Mouse (Mus musculus) cerebellum, adult 9-11 months (tissue): Measurements from ENCODE around the gene Esyt1.
A peak's percentile ranks its signal among the peaks of the same experiment; 100 is the strongest.
"Not testable (repeated sequence)": the region's sequence is repeated elsewhere in the genome, so short reads cannot be mapped to it uniquely, and the experiment has no call there.

ENCODE experiments used
- DNase-seq: peaks from one replicate; pipeline ENCODE4 v3.0.0; 2022

Esyt1 gene

GRCm38 (mm10) chr10:128504012-128504411 lies 21.7 kb downstream of the Esyt1 start:
- DNase-seq: no peak

- DNase-seq: no peak
These were observed 22.1 kb downstream of the Esyt1 start for GRCm38 (mm10) chr10:128503532-128503931.

- DNase-seq: no peak
These were observed 23.3 kb downstream of the Esyt1 start for GRCm38 (mm10) chr10:128502341-128502740.

- DNase-seq: peak; percentile 78
These were observed 26.5 kb downstream of the Esyt1 start for GRCm38 (mm10) chr10:128499116-128499671.

DNA sequence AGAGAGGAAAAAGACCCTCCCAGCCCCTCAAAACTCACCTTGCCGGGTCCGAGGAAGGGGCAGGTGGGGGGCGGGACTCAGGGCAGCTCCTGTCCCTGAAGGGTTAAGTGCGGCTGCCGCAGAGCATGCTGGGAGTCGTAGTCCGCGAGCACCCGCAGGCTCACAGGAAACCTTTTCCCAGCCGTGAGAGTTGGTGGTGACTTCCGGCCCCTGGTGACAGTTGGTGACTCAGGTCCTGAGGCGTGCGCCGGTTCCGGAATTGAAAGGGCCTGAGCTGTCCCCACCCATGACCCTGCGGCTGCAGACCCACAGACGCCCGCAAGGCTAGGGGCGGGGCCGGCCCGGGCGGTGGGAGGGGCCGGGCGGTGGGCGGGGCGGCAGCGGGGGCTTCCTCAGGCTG lies 27.1 kb downstream of the Esyt1 start, which contains the start of gene Myl6b:
Myl6b (minus strand) TSS at position 96 of the 400 bp plus-strand sequence.
- peak; percentile 98 for DNase-seq

GRCm38 (mm10) chr10:128497134-128497737 lies 28.4 kb downstream of the Esyt1 start:
- DNase-seq: peak; percentile 70

DNA sequence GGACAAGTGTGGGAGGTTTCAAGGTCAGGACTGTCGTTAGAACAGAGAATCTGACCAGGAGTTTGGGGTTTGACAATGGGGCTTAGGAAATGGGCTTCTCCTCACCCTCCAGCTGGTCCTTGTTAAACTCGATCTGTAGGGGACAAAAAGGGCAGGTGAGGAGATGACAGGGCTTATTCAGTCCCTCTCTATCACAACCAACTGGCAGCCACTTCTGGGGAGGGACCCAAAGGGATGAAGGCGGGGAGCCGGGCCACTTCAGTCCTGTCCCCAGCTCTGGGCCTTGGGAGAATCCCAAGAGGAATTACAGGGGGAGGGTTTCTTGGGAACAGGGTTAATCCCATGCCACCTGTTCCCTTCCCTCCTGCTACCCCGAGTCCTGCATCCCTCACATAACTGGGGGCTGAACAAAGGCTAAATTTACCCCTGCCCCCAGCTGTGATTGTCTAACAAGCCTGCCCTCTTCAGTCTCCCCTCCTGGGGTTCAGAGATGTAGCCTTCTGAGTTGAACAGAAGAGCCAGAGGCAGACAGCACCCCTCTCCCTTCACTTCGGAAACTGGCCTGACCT lies 29.1 kb downstream of the Esyt1 start:
- DNase-seq: peak; percentile 57

- peak; percentile 23 for DNase-seq
These were observed 29.8 kb downstream of the Esyt1 start for GRCm38 (mm10) chr10:128495903-128496302.

DNA sequence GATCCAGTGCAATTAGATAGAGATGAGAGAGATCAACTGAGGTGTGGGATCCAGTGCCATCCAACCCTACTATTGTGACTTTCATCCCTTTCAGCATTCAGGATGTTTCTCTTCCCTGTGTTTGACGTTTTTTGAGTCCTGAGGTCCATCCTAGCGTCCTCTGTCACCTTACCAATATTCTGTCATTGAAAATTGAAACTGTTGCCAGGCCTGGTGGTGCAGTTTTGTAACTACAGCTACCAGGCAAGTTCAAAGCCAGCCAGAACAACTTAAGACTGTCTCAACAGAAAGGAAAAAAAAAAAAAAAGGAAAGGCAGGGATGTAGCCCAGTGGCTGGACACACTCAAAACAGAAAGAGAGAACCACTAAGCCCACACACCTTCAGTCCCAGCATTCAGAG lies 30.4 kb downstream of the Esyt1 start:
- DNase-seq: peak; percentile 43

DNA sequence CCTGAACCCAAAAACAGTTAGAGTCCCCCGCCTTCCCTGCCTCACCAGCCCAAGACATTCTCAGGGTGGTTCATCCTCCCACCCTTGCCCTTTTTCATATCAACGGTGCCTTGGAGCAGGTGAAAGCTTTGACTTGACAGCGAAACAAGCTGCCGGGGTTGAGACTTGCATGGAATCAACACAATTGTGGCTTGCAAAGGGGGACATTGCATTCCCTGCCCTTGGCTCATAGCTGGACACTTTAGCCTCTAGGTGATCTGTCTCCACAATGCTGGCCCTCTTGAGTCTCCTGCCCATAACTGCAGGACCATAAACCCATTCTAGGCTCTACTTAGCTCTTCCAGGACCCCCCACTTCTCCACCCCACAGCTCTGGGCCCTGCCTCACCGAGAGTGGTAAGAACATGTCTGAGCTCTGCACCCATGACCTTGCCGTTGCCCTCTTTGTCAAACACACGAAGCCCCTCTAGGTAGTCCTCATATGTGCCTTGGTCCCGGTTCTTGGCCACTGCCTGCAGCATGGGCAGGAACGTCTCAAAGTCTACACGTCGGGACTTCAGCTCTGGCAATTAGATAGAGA lies 30.9 kb downstream of the Esyt1 start:
- peak; percentile 64 for DNase-seq

DNA sequence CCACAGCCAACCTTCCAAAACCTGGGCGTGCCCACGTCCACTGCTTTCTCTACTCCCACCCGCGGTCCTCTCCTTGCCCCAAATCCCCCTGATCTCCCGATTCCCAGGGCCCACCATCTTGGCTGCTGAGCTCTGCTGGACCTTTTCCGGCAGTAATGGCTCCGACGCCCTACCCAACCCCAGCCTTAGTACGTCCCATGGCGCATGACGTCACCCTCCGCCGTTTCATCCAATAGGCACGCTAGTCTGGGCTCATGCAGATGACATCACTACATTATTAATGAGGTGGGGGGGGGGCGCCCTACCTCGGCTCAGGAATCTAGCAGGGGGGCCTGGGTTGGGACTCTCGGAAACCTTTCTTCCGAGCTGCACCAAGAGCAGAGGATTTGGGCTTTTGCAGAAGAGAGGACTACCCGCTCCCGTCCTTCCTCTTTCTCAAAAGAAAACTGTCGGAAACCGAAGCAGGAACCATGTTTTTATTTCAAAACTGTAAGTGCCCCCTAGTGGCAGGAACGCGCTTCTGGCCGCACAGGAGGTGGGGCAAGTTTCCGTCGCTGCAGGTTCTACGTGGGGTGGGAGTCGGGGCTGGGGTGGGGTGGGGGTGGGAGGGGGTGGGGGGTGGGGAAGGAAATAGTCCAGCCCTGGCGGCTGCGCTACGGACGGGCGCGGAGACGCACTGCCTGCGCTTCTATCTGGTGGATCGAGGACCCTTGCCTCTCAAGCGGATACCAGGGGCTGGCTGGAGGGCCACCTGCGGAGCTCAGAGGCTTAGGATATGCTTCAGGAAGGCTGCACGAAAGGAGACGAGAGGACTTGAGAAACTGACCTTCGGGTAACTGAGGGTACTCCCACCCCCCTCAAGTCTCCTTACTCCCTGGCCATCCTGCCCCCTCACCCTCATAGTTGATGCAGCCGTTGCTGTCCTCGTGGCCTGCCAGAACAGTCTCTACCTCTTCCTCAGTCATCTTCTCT lies 31.7 kb downstream of the Esyt1 start, which contains the start of gene Myl6:
Myl6 (minus strand) TSS at position 451 of the 972 bp plus-strand sequence.
- DNase-seq: peak; percentile 98

DNA sequence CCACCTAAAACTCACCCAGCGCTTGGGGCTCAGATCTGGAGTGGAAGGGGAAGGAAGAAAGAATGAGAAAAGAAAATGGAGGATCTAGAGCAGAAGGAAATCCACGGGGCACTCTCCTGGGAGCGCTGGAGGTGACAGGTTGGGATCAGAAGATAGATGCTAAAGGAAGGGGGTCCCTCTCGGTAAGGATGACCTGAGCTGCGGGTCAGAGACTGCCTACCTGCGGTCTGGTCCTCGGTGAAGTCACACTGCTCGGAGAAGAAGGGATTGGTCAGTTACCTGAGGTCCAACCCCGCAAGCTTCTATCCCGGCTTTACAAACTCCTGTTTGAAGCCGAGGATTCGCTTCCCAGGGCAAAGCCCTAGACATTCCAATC lies 32.4 kb downstream of the Esyt1 start:
- no peak for DNase-seq

- peak; percentile 74 for DNase-seq
These were observed 32.9 kb downstream of the Esyt1 start for GRCm38 (mm10) chr10:128492633-128493311.

DNA sequence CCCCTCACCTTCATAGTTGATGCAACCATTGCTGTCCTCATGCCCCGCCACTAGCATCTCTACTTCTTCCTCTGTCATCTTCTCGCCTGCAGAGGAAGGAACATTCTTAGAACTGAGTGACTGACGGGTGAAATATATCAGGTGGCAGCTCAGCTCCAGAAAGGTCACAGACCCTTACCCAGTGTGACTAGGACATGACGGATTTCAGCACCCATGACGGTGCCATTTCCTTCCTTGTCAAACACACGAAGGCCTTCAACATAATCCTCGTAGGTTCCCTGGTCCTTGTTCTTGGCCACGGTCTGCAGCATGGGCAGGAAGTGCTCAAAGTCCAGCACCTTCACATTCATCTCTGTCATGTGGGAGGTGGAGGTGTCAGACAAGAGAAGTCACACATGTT lies 33.6 kb downstream of the Esyt1 start:
- not testable (repeated sequence) for DNase-seq

DNA sequence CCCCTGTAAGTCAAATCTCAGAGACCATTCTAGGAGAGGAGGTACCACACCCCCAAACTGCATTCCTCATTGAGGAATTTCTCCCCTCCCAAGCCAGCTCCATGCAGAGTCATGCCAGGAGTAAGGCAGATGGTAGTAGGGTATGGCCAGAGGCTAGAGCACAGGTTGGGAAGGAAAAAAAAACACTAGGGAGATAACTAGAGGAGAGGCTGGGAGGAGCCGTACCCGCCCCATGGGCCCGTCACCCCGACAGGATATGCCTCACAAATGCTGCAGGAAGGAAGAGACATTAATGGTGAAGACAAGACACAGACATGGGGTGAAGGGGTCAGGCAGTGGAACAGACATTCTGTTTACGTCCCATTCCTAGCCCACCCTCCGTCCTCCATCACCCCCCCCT lies 34.2 kb downstream of the Esyt1 start:
- DNase-seq: peak; percentile 59

- peak; percentile 42 for DNase-seq
These were observed 34.8 kb downstream of the Esyt1 start for GRCm38 (mm10) chr10:128490912-128491311.

GRCm38 (mm10) chr10:128490232-128490631 lies 35.4 kb downstream of the Esyt1 start:
- DNase-seq: peak; percentile 48

GRCm38 (mm10) chr10:128489785-128490184 lies 35.9 kb downstream of the Esyt1 start:
- peak; percentile 44 for DNase-seq

DNA sequence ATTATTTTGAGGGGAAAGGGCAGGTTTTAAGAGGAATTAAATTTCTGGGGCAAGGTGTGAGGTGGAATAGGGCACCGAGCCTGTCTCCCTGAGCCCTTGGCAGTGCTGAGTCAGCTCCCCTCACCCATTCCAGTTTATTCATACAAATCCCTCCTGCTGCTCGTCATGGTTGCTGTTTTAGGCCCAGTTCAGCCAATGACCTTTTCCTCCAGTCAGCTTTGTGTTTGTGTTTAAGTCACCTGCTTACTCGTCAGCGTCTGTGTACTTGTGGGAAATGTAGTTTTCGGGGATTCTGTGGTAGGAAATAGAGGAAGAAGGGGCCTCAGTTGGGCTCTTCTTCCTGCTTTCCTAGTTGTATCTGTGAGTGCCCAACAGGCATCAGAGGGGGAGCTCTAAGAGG lies 36.3 kb downstream of the Esyt1 start:
- DNase-seq: no peak

DNA sequence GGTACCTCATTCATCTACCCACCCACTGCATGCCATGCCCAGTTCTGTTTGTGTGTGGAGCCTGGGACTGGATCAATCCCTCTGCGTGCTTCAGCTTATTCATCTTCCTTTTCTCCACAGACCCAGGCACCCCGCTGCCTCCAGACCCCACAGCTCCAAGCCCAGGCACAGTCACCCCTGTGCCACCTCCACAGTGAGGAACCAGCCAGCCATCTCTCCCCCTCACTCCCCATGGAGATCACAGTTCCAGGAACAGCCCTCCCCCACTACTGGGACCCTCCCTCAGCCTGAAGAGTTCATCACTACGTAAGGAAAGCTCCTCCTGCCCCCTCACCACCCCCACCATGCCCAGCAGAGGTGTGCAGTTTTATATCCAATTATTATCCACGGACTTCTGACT lies 36.9 kb downstream of the Esyt1 start:
- DNase-seq: peak; percentile 52

GRCm38 (mm10) chr10:128487861-128488712 lies 37.6 kb downstream of the Esyt1 start:
- peak; percentile 80 for DNase-seq
